Comparison of ENCODE assay signal across 22 mouse cellular contexts in genomic region chr7:67728809-67729208, GRCm38 (mm10). TPM values are rescaled to one million over a fixed set of nuclear protein-coding genes. Genes with fewer than 3 reads are reported as not detected.
DNase-seq lines count a peak whose midpoint lies in the region; TF ChIP-seq lines count a peak whose summit lies in the region.
"Had no signal": no experiment of that assay in that cellular context is flagged by ENCODE, and none has a peak within 500 bp of the region (broad histone marks: within the 10 kb centered on the region; RNA-seq: fewer than 3 reads in every experiment).

No protein-coding gene starts in this region.

- TF ChIP-seq CTCF in gastrocnemius, adult 2 months (IDR thresholded peaks at IDR 0.05): no peak

- H3K4me3 ChIP-seq in gastrocnemius, adult 2 months: no peak overlapping the region
- H3K4me3 ChIP-seq: embryonic facial prominence, embryonic 13.5 days; embryonic facial prominence, embryonic 15.5 days; erythroblast, embryonic 14.5 days; forebrain, embryonic 10.5 days; forebrain, embryonic 12.5 days had no signal

- intact Hi-C loops in gastrocnemius, adult 2 months (cut with DNase I): no loop called here

- H3K27ac ChIP-seq in gastrocnemius, adult 2 months: peak overlapping the region; percentile 8; the same call in 1 of the 2 replicates
- H3K27ac ChIP-seq: embryonic facial prominence, embryonic 13.5 days; embryonic facial prominence, embryonic 15.5 days; forebrain, embryonic 10.5 days; forebrain, embryonic 12.5 days had no signal

- DNase-seq in gastrocnemius, adult 2 months: no peak
- DNase-seq in gastrocnemius, adult 18-20 months (ENCODE audit: low spot score): no peak
- DNase-seq in lung, adult 18-20 months: peak; percentile 52 to 69
- no peak for DNase-seq in lung, postnatal 14 days
- DNase-seq in lung, postnatal 25 days (ENCODE audit: low spot score): peak; percentile 63
- DNase-seq in lung, postnatal 10 days: no peak
- DNase-seq: adrenal gland, adult 8-10 months; adrenal gland, postnatal 14 days; adrenal gland, postnatal 36 days; B cell, adult 2 months; cerebellum, adult 11-12 months; cerebellum, adult 2 months; cerebellum, adult 9-10 months; cerebellum, postnatal 10 days; cerebellum, postnatal 36 days; embryo, embryonic 11 days had no signal

RNA-seq across cellular contexts. Expression of gene Synm, which starts 30.7 kb away (rescaled TPM):
- 100 to 1,000 TPM; 235 to 336 TPM for total RNA-seq in gastrocnemius, adult 2 months (2021)
- 100 to 1,000 TPM; 384 to 452 TPM for total RNA-seq in gastrocnemius, adult 18-20 months (2021)
- total RNA-seq: CH12.LX had no signal

Comparison
In these comparisons a context has a peak if more than half of its experiments do, and no peak if none do; other contexts are left out.
1. DNase-seq: peak in lung, adult 18-20 months (2 of 2) and lung, postnatal 25 days (single experiment); none in gastrocnemius, adult 2 months (single experiment), gastrocnemius, adult 18-20 months (single experiment), lung, postnatal 14 days (single experiment) and lung, postnatal 10 days (single experiment).